Comparison of ENCODE assay signal across 19 mouse cellular contexts in genomic region chr16:55781809-55782208, GRCm38 (mm10). TPM values are rescaled to one million over a fixed set of nuclear protein-coding genes. Genes with fewer than 3 reads are reported as not detected.
DNase-seq lines count a peak whose midpoint lies in the region; ATAC-seq lines count a peak whose summit lies in the region.
"Had no signal": no experiment of that assay in that cellular context is flagged by ENCODE, and none has a peak within 500 bp of the region (broad histone marks: within the 10 kb centered on the region; RNA-seq: fewer than 3 reads in every experiment).

No protein-coding gene starts in this region.

- no peaks in the 10 kb centered on the region for H3K9me3 ChIP-seq in liver, embryonic 13.5 days (replicated peaks)
- no peaks in the 10 kb centered on the region for H3K9me3 ChIP-seq in lung, embryonic 16.5 days (ENCODE audit: control insufficient read depth, low read length)
- H3K9me3 ChIP-seq in intestine, embryonic 15.5 days = no peaks in the 10 kb centered on the region
- H3K9me3 ChIP-seq: heart, embryonic 12.5 days; megakaryocyte, embryonic 14.5 days; neural tube, embryonic 15.5 days had no signal

- peak; percentile 86 for ATAC-seq in liver, embryonic 13.5 days (ENCODE audit: low read depth)
- peak; percentile 93 for ATAC-seq in lung, embryonic 16.5 days (ENCODE audit: low read depth)
- no peak for ATAC-seq in intestine, embryonic 15.5 days
- ATAC-seq: forebrain, postnatal 0 days; hindbrain, postnatal 0 days had no signal

- H3K4me2 ChIP-seq in liver, embryonic 13.5 days = no peak overlapping the region
- no peak overlapping the region for H3K4me2 ChIP-seq in lung, embryonic 16.5 days (ENCODE audit: low read depth, low read length)
- H3K4me2 ChIP-seq in intestine, embryonic 15.5 days (replicated peaks) = no peak overlapping the region
- H3K4me2 ChIP-seq: heart, embryonic 12.5 days; neural tube, embryonic 15.5 days had no signal

- no peak overlapping the region for H3K27ac ChIP-seq in liver, embryonic 13.5 days
- no peak overlapping the region for H3K27ac ChIP-seq in lung, embryonic 16.5 days (ENCODE audit: low read length)
- no peak overlapping the region for H3K27ac ChIP-seq in intestine, embryonic 15.5 days
- H3K27ac ChIP-seq: hindbrain, postnatal 0 days; neural tube, embryonic 15.5 days had no signal

- WGBS in liver, embryonic 13.5 days (ENCODE audit: insufficient replicate concordance) = 44% methylated on average over 5 of the region's 5 CpGs
- 45% methylated on average over 5 of the region's 5 CpGs for WGBS in lung, embryonic 16.5 days
- WGBS in intestine, embryonic 15.5 days = 68% methylated on average over 5 of the region's 5 CpGs

- H3K27me3 ChIP-seq in liver, embryonic 13.5 days = no peaks in the 10 kb centered on the region
- H3K27me3 ChIP-seq in lung, embryonic 16.5 days (ENCODE audit: control insufficient read depth, insufficient read depth, low read depth, low read length) = no peaks in the 10 kb centered on the region
- no peaks in the 10 kb centered on the region for H3K27me3 ChIP-seq in intestine, embryonic 15.5 days (replicated peaks)
- H3K27me3 ChIP-seq: heart, embryonic 12.5 days; megakaryocyte, embryonic 14.5 days; neural tube, embryonic 15.5 days had no signal

- no peaks in the 10 kb centered on the region for H3K36me3 ChIP-seq in liver, embryonic 13.5 days
- H3K36me3 ChIP-seq in lung, embryonic 16.5 days (ENCODE audit: control insufficient read depth, insufficient read depth, low read length) = no peaks in the 10 kb centered on the region
- H3K36me3 ChIP-seq in intestine, embryonic 15.5 days = no peaks in the 10 kb centered on the region
- H3K36me3 ChIP-seq: heart, embryonic 12.5 days; neural tube, embryonic 15.5 days had no signal

- intact Hi-C loops in heart, postnatal 36 days (cut with DNase I) = no loop called here

- no peaks in the 10 kb centered on the region for H3K4me1 ChIP-seq in liver, embryonic 13.5 days (replicated peaks)
- no peaks in the 10 kb centered on the region; the same call in none of the 2 replicates for H3K4me1 ChIP-seq in lung, embryonic 16.5 days (replicated peaks; ENCODE audit: control insufficient read depth, insufficient read depth, low read length)
- H3K4me1 ChIP-seq in intestine, embryonic 15.5 days (replicated peaks) = no peaks in the 10 kb centered on the region
- H3K4me1 ChIP-seq: heart, embryonic 12.5 days; neural tube, embryonic 15.5 days had no signal

- peak; percentile 14 to 21 for DNase-seq in adrenal gland, postnatal 36 days
- no peak for DNase-seq in adrenal gland, adult 18-20 months (ENCODE audit: low spot score in 2 of 2)
- no peak for DNase-seq in liver, embryonic 13.5 days
- DNase-seq in mesoderm, embryonic 11.5 days (ENCODE audit: low read depth, low spot score) = peak; percentile 6
- DNase-seq in heart, postnatal 36 days = no peak
- DNase-seq in cerebellum, postnatal 4 days (ENCODE audit: low spot score in 2 of 2) = no peak
- DNase-seq: cerebellum, adult 9-10 months; forebrain, postnatal 0 days; heart, postnatal 4 days; kidney, adult 8-10 months; kidney, postnatal 36 days; retina, postnatal 1 day; thymus, postnatal 25 days had no signal

- H3K4me3 ChIP-seq in liver, embryonic 13.5 days (replicated peaks) = no peak overlapping the region
- no peak overlapping the region for H3K4me3 ChIP-seq in lung, embryonic 16.5 days (ENCODE audit: low read length)
- no peak overlapping the region for H3K4me3 ChIP-seq in intestine, embryonic 15.5 days (replicated peaks)
- H3K4me3 ChIP-seq: heart, embryonic 12.5 days; megakaryocyte, embryonic 14.5 days; neural tube, embryonic 15.5 days had no signal

- H3K9ac ChIP-seq in liver, embryonic 13.5 days = no peak overlapping the region
- no peak overlapping the region for H3K9ac ChIP-seq in lung, embryonic 16.5 days (ENCODE audit: low read length)
- no peak overlapping the region for H3K9ac ChIP-seq in intestine, embryonic 15.5 days
- H3K9ac ChIP-seq: forebrain, postnatal 0 days; heart, embryonic 12.5 days; neural tube, embryonic 15.5 days had no signal

RNA-seq across cellular contexts. Expression of gene Nfkbiz, which starts 56.9 kb away (rescaled TPM):
- total RNA-seq in adrenal gland, postnatal 36 days (2021) = 1 to 10 TPM; 4.6 to 5.6 TPM
- 1 to 10 TPM; 4.2 to 6.2 TPM for total RNA-seq in adrenal gland, adult 18-20 months (2021)
- 1.8 and 2.5 TPM in 2 replicates for polyA plus RNA-seq in liver, embryonic 13.5 days (2015; fragmentation: Nextera tagmentation; extraction: Ambion mirVana)
- polyA plus RNA-seq in lung, embryonic 16.5 days (2015; fragmentation: Nextera tagmentation; extraction: Ambion mirVana) = 10.4 and 11.0 TPM in 2 replicates
- polyA plus RNA-seq in intestine, embryonic 15.5 days (2015; fragmentation: Nextera tagmentation; extraction: Ambion mirVana) = 8.7 and 8.8 TPM in 2 replicates
- total RNA-seq in heart, postnatal 36 days (2021) = 1 to 10 TPM; 2.4 TPM

Comparison
In these comparisons a context has a peak if more than half of its experiments do, and no peak if none do; other contexts are left out.
1. DNase-seq: peak in adrenal gland, postnatal 36 days (2 of 2) and mesoderm, embryonic 11.5 days (single experiment); none in adrenal gland, adult 18-20 months (0 of 2), liver, embryonic 13.5 days (single experiment), heart, postnatal 36 days (0 of 2) and cerebellum, postnatal 4 days (0 of 2).